Mouse (Mus musculus) ovary, adult 18-20 months (tissue): ENCODE measurements around the gene C77080.

Experiments
- DNase-seq: peaks from one replicate; pipeline ENCODE4 v3.0.0; 2022; ENCODE audit warnings: low spot score, mixed read lengths

Gene C77080

DNA sequence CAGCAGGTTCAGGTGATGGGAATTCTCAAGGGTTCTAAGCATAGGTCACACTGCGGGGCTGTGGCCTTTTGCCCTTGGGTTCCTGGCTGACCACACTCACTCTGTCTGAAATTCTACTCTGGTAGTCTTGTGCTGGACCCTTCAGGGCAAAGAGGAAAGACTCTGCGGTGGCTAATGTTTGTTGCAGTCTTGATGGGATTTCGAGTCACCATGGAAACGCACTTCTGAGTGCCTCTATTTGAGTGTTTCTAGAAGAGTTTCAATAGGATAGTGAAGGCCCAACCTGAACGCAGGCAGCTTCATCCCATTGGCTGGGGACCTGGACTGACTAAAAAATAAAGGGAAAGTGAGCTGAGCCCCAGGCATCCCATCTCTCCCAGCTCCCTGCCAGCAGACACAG lies 5.6 kb upstream of the C77080 start:
- no peak for DNase-seq

DNA sequence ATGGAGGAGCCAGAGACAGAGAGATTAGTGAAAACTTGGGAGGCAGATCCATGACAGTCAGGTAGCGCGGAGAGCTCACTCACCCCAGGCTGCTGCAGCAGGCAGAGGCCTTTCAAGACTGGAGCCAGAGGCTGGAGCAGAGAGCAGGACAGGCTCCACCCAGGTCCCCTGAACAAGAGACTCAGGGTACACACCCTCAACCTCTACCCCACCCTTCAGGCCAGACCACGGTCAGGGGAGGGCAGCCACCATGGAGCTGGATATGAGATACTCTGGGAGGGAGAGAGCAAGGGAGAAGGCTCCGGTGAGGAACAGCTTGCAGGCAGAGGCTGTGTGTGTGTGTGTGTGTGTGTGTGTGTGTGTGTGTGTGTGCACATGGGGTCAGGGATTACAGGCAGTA lies 5.0 kb upstream of the C77080 start:
- DNase-seq, result no peak

DNA sequence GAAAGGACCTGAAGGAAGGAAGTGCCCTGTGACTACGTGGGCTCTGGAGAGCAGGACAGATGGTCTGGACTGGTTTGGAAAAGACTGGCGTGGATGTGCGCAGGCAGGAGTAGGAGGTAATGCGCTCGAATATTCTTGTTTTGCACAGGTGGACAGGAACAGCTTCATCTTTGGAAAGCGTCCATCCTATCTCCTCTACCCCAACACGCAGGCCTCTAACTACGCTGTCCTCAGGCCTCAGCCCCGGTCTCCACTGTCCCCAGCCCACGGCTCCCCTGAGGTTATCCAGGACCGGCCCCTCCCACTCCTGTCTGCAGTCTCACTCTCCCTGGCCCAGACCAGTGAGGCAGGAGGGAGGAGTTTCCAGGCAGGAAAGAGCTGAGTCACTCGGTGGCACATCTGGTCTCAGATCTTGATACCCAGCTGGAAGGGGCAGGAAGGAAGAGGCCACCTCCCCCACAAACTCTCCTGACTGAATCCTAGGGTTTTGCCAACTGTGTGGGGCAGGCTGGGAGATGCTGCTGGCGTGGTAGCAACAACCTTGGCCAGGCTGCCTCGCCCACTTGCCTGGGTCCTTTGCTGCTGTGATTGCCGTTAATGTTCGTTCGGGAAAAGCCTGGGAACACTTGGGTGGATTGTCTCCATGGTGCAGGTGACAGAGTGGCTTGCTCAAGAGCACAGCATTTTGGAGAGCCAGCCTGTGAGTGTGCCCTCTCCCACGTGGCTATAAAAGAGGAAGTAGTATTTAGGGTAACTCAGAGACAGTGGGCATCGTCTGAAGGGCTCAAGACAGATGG lies 2.2 kb upstream of the C77080 start:
- peak; percentile 72 for DNase-seq

DNA sequence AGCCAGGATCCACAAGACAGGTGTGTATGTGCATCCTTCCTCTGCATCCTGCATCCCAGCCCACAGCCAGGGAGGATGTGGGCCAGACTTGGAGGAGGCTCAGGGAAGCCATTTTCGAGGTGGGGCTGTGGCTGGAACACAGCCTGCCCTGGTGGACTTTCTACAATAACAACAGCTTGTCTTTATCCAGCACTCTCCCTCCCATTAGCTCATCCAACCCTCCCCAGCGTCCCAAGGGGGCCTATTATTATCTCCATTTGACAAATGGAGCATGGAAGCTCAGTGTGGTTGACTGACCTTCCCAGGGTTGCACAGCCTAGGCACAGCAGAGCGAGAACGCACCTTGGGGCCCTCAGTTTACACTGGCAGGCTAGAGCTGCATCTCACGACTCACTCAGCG lies 526 bp downstream of the C77080 start:
- DNase-seq, result no peak

DNA sequence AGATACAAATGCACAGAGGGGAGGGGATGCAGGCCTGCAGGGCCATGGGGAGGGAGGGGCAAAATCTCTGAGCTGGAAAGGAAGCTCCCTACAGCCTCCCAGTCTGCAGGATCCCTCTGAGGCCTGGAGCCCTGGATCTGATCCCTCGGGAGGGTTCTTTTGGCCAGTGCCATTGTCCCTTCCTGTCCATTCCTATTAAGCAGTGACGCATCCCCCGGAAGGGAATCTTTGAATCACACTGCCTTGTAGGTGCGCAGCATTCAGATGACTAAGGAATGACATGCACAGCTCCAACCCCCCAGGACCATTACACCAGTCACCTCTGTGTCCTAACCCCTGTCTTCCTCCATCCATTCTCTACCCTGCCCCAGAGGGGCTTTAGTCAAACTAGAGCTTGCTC lies 2.1 kb downstream of the C77080 start:
- no peak for DNase-seq

DNA sequence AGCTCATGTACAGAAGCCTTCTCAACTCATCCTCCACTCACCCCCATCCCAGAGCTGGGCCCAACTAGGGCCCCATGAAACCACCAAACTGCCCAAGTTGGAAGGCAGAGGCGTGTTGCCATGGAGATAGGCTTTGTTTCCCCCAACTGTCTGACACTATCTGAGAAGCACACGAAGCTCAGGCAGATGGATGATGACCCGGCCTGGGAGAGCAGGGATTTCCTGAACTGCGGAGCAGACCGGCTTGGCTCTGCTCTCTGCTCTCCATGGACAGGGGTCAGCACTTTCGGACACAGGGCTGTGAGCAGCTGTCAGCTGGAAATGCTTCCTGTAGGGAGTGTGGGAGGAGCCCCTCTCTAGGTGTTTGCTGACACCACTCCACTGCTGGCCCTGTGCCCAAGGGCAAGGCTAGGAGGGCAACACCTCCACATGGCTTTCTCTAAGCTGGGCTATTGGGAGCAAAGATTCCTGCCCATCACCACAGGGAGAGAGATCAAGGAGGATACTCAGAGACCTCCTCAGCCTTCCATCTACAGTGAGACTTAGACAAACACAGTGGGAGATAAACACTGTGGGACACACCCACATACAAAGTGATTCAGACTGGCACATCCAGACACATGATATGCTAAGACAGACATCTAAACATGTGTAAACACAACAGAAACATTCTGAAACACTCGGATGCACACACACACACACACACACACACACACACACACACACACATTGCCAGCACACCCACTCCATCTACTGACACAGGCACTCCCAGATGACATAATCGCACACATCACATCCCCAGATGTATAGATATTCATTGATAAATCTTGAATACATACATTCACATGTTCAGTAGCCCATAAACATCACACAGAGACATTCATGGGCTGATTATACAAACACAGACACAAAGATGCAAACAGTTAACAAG lies 4.5 kb downstream of the C77080 start:
- peak; percentile 54 for DNase-seq

DNA sequence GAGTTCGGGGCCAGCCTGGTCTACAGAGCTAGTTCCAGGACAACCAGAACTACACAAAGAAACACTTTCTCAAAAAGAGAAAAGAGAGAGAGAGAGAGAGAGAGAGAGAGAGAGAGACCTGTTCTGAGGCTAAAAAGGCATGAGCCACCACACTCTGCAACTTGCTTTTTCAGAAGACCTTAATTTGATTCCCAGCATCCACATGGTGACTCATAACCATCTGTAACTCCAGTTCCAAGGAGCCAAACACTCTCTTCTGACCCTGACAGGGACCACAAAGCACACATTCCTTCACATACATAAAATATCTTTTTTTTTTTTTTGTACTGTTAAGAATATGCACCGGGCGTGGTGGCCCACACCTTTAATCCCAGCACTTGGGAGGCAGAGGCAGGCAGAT lies 6.6 kb downstream of the C77080 start:
- no peak for DNase-seq

DNA sequence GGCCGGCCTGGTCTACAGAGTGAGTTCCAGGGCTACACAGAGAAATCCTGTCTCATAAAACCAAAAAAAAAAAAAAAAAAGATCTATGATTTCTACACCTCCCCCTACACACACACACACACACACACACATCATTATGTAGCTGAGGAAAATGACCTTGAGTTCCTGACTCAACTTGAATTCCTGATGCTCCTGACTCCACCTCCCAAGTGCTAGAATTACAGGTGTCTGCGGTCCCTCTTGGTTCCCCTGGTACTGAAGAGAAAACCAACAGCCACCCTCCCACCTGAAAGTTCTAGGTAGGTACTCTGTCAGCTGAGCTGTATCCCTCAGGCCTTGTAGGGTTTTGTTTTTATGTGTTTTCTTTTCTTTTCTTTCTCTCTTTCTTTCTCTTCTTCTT lies 8.7 kb downstream of the C77080 start:
- no peak for DNase-seq

GRCm38 (mm10) chr4:129251482-129252125 lies 9.6 kb downstream of the C77080 start:
- no peak for DNase-seq

DNA sequence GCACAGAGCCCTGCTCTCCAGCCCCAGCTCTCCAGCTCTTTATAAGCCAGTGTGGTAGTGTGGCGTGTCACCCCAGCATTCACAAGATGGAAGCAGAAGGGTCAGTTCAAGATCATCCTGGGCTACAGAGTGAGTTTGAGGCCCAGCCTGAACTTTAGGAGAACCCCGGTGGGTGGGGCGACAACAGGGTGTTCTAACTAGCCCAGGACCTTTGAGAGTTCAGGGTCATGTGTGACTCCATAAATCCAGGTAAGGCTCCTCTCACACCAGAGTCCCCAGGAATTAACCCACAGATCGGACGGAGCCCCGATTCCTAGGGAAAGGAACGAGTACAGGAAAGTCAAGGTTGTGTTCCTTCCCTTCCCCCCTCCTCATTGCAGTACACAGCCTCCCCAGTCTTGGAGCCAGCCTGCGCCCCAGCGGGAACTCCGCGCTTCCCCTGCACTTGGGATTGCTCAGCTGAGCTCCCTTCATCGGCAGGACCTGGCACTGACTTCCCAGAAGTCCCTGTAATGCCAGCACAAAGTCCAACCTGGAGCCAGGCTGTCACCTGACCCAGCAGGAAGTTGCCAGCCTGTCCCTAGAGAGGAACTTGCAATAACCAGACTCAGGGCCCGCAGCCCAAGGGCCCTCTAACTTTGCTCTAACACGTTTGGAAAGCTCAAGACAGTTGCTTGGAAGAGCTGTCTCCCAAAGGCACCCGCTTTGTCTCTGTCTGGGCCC lies 10.3 kb downstream of the C77080 start:
- no peak for DNase-seq

DNA sequence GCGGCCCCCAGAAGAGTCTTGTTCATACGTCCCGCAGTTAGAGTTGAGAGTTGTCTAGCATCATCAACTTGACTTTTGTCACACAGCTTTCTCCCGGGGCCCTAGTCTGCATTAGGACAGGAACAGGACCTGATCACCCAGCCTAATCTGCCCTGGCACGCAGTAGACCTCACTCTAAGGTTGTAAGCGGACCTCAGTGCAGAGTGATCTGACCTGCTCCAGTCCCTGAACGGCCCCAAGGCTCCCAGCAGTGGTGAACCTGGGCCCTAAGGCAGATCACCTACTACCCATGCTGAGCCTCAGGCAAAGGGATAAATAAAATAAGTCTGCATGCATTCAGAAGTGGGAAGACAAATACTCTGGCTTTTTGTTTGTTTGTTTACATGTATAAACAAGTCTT lies 11.9 kb downstream of the C77080 start:
- DNase-seq, result no peak

DNA sequence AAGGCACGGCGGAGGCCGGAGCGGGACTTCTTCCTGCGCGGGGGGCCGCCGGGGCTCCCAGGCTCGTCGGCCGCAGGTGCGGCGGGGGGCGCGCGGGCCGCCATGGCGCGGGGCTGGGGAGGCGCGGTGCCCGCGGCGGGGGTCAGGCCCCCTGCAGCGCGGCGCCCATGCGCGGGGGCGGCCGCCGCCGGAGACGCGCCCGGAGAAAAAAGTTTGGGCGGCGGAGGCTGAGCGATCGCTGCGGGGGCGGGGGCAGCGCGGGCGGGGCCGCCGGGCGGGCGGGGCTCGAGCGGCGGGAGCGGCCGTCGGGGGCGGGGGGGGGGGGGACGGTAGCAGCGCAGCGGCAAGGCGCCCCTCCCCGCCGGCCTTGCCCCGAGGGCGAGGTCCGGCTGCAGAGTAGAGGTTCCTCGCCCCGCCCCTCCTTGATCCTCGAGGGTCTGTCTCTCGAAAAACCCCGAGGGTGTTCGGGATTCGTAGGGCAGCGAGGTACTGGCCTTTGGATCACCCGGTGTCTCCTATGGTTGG lies 12.9 kb downstream of the C77080 start:
- no peak for DNase-seq

DNA sequence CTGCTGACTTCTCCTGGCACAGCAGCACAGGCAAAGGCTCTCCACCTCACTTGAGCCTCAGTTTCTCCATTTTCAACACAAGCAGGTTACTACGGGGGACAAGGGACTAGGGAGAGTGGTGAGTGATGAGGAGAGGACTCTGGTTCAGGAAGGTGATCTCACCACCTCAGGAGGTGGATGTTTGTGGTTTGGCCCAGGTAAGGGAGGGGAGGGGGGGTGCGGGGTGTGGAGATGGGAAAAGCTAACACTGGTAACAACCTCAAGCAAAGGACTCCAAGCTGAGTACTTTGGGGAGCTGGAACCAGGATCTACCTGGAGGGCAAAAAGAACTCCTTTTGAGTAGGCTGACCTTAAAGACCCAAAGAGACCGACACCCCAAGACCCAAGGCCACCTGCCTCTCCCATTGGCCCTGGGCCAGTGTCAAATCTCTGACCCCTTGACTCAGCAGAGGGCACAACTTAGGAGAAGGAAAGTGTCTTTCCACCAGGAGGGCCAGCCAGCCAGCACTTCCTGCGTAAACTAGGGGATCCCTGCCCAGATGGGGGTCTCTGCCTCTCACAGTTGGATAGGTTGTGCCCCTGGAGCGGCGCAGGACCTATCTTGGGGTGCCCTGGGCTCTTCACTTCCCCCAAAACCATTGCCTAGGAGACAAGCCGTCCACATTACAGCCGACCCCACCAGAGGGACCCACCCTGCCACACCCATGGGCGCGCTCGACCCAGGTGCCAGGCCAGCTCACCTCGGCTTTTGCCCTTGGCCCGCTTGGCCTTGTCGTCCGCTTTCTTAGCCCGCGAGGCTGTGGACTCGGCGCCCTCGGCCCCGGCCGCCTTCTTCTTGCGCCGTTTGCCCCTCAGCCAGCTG lies 13.6 kb downstream of the C77080 start:
- no peak for DNase-seq

GRCm38 (mm10) chr4:129246360-129247301 lies 14.6 kb downstream of the C77080 start:
- DNase-seq, result no peak

DNA sequence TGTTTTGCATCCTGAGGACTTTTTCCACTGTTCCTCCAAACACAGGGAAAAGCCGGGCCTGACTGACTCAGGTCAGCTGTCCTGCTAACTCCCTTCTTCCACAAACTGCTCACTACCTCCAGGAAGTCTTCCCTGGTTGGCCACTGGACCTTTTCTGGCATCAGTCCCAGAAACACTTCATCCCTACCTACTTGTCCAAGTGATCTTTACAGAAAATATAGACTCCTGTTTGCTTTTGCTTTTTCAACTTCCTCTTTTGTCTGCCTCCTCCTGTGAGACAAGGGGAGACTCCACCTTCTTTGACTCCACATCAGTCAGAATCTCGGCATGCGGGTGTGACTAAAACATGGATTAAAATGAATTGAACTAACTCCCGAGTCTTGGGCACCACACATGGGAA lies 16.4 kb downstream of the C77080 start:
- no peak for DNase-seq

DNA sequence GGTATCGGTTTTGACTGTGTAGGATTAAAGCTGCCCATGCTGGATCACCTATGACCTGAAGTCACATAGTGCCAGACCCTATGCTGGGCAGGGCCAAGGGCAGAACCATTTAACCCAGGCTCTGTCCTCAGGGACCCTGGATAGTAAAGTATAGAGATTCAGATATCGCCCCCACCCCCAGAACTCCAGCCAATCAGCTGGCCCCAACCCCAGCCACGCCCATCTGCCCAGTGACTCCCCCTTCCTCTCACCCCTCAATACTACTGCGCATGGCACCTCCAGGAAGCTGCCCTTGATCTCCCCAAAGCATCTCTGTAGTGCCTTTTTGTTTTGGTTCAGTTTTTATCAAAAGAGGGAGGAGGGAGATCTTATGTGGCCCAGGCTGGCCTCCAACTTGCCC lies 18.4 kb downstream of the C77080 start:
- no peak for DNase-seq

GRCm38 (mm10) chr4:129242327-129242726 lies 18.9 kb downstream of the C77080 start:
- DNase-seq, result no peak

DNA sequence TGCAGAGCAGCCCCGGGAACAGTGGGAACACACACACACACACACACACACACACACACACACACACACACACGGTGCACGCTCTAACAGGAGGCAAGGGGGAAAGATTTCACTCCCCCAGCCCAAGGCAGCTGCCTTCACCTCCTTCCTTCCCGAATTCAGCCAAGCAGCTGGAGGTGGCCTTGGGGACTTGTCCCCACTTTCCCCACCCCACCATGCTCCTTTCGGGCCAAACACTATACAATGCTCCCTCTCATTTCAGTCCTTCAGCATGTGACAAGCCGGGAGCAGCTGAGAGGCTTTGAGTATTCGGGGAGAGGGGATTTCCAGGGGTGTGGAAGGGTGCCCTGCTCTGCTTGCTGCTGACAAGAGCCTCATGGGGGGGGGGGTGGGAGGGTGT lies 19.3 kb downstream of the C77080 start:
- DNase-seq, result no peak

DNA sequence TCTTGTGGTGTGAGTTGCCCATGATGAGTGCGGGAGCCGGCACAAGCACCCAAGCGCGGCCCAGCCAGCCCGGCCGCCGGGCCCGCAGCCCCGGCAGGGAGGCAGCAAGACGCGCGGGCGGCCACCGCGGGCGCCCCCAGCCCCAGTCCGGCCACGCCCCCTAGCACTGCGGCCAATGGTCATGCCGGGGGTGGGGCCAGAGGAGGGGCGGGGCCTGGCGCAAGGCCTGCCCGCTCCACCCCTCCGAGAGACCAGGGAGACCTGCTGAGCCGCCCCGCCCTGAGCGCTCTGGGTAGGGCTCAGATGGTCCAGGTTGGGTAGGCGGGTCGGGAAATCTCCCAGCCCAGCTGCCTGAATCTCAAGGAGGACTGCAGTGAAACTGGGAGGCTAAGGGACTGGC lies 22.1 kb downstream of the C77080 start:
- DNase-seq, result peak; percentile 73

- DNase-seq, result no peak
These were observed 22.6 kb downstream of the C77080 start for GRCm38 (mm10) chr4:129238579-129239016.
